Mouse (Mus musculus) ovary, adult 2 months (tissue): ENCODE data around the gene Krtap10-10. TPM values are rescaled to one million over a fixed set of nuclear protein-coding genes. Genes with fewer than 3 reads are reported as not detected.

Source experiments
- polyA plus RNA-seq: library from polyadenylated mRNA; depleted of rRNA; stranded (reverse); fragments of >200 nt; gene quantifications from 2 replicates; pipeline ENCODE4 v1.2.3, GENCODE M21; 2012; rRNA removed

Gene Krtap10-10
- not detected in 2 replicates for polyA plus RNA-seq

GRCm38 (mm10) chr10:77835647-77836046, at the start of gene Krtap10-10:
TSS of gene Krtap10-10 (plus strand) at chr10:77835947.

DNA sequence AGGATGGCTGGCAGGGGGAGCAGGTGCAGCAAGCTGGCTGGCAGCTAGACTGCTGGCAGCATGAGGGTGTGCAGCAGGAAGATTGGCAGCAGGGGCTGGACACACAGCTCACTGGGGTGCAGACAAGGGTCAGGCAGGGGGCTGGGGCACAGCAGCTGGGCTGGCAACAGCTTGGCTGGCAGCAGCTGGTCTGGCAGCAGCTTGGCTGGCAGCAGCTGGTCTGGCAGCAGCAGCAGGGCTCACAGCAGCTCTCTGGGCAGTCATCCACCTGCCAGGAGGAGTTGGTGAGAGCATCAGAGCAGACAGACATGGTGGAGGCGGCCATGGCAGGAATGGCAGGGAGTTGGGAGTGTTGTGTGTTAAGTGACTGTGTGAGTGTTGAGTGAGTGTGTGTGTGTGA, 47.9 kb upstream of the Krtap10-10 start, which contains the start of gene Gm7137:
Gm7137 (minus strand) TSS at position 325 of the 400 bp plus-strand sequence.

DNA sequence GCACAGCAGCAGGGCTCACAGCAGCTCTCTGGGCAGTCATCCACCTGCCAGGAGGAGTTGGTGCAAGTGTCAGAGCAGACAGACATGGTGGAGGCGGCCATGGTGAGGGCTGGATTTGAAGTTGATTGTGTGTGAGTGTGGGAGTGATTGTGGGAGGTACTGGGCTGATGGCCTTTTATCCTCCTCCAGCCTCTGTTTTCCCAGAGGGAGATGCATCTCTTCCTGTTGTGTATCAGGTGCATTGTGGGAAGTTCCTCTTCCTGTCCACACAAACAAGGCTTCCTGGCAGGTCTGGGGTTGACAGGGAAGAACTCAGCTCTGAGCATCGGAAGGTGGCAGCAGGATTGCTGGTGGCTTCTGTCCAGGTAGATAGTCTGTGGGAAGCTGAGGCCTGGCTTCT, 40.8 kb upstream of the Krtap10-10 start, which contains the start of gene Gm9639:
Gm9639 (minus strand) TSS at position 101 of the 400 bp plus-strand sequence.

GRCm38 (mm10) chr10:77798921-77799508, 36.7 kb upstream of the Krtap10-10 start, which contains the start of gene Gm19668:
TSS of gene Gm19668 (minus strand) at chr10:77799133.

DNA sequence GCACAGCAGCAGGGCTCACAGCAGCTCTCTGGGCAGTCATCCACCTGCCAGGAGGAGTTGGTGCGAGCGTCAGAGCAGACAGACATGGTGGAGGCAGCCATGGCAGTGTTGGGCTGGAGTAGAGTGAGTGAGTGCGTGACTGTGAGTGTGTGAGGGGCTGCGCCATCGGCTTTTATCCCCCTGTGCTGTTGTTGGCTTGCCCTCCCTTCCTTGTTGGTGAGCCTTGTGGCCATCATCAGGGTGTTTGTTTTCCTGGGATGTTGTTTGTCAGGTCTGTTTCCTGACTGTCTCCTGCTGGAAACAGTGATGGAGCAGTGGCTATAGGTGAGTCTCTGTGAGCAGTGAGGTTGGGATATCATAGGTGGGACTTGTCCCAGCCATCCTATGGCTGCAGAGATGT, 24.0 kb upstream of the Krtap10-10 start, which contains the start of gene Gm9507:
Gm9507 (minus strand) TSS at position 101 of the 400 bp plus-strand sequence.

DNA sequence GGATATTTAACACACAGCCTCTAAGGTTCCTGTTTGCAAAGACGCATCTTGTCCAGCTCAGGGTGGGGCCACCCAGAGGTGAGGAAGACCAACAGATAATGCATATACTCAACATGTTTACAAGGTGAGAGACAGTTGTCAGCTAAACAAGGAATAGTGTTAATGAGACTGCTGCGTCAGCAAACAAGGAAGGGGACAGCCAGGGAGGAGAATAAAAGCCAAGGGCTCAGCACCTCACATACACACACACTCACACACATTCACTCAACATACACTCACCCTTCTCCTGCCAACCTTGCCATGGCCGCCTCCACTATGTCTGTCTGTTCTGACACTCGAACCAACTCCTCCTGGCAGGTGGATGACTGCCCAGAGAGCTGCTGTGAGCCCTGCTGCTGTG, 21.4 kb upstream of the Krtap10-10 start, which contains the start of gene Gm2696:
Gm2696 (plus strand) TSS at position 301 of the 400 bp plus-strand sequence.

GRCm38 (mm10) chr10:77826951-77827350, 8.8 kb upstream of the Krtap10-10 start, which contains the start of gene Krtap10-4:
TSS of gene Krtap10-4 (minus strand) at chr10:77827095.

DNA sequence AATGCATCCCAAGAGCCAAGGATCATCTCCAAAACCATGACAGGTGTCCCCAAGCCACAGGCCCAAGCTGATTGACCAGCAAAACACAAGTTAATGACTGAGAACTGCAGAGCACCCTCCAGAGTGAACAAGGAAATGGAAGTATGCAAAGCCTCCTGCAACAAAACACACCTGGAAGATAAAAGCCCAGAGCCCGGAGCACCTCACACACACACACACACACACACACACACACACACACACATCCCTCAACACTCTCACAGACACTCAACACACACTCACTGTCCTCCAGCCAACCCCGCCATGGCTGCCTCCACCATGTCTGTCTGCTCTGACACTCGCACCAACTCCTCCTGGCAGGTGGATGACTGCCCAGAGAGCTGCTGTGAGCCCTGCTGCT, 10.8 kb downstream of the Krtap10-10 start, which contains the start of gene Gm36176:
Gm36176 (plus strand) TSS at position 301 of the 400 bp plus-strand sequence.

DNA sequence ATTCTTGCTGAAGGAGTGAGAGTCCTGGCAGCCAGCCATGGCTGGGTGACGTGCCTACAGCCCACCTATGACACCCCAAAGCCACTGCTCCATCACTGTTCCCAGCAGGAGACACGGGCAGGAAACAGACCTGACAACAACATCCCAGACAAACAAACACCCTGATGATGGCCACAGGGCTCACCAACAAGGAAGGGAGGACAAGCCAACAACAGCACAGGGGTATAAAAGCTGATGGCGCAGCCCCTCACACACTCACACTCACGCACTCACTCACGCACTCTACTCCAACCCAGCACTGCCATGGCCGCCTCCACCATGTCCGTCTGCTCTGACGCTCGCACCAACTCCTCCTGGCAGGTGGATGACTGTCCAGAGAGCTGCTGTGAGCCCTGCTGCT, 16.8 kb downstream of the Krtap10-10 start, which contains the start of gene Gm10318:
Gm10318 (plus strand) TSS at position 301 of the 400 bp plus-strand sequence.

GRCm38 (mm10) chr10:77861675-77862074, 25.9 kb downstream of the Krtap10-10 start, which contains the start of gene Gm3285:
TSS of gene Gm3285 (plus strand) at chr10:77861975.

Other genes starting within 250 kb of the Krtap10-10 start
- 416 and 428 TPM in 2 replicates for gene Sumo3, start 229.8 kb upstream of the Krtap10-10 start, polyA plus RNA-seq
- gene Gm49325, start 229.8 kb upstream of the Krtap10-10 start, polyA plus RNA-seq = not detected in 2 replicates
- gene Ube2g2, start 213.7 kb upstream of the Krtap10-10 start, polyA plus RNA-seq = 43.5 and 49.7 TPM in 2 replicates
- gene Tspear, start 149.4 kb upstream of the Krtap10-10 start, polyA plus RNA-seq = 1.2 and 1.3 TPM in 2 replicates
- gene Gm19402, start 145.2 kb upstream of the Krtap10-10 start, polyA plus RNA-seq = not detected in 2 replicates
- gene Gm9508, start 138.7 kb upstream of the Krtap10-10 start, polyA plus RNA-seq = not detected in 2 replicates
- not detected in 2 replicates for gene Gm10272, start 129.3 kb upstream of the Krtap10-10 start, polyA plus RNA-seq
- not detected in 2 replicates for gene Gm10024, start 124.5 kb upstream of the Krtap10-10 start, polyA plus RNA-seq
- not detected in 2 replicates for gene Gm10142, start 120.1 kb upstream of the Krtap10-10 start, polyA plus RNA-seq
- not detected in 2 replicates for gene Krtap12-1, start 115.3 kb upstream of the Krtap10-10 start, polyA plus RNA-seq
- gene Gm10100, start 109.5 kb upstream of the Krtap10-10 start, polyA plus RNA-seq = not detected in 2 replicates
- not detected in 2 replicates for gene Gm18596, start 93.3 kb upstream of the Krtap10-10 start, polyA plus RNA-seq
- not detected in 2 replicates for gene Gm9736, start 84.6 kb upstream of the Krtap10-10 start, polyA plus RNA-seq
- not detected in 2 replicates for gene Gm3233, start 76.3 kb upstream of the Krtap10-10 start, polyA plus RNA-seq
- not detected in 2 replicates for gene Gm3238, start 64.6 kb upstream of the Krtap10-10 start, polyA plus RNA-seq
- not detected in 2 replicates for gene Gm7138, start 59.0 kb upstream of the Krtap10-10 start, polyA plus RNA-seq
- gene Gm3250, start 53.4 kb upstream of the Krtap10-10 start, polyA plus RNA-seq = not detected in 2 replicates
- gene Gm7137, start 47.7 kb upstream of the Krtap10-10 start, polyA plus RNA-seq = not detected in 2 replicates
- gene Gm9639, start 40.9 kb upstream of the Krtap10-10 start, polyA plus RNA-seq = not detected in 2 replicates
- gene Gm19668, start 36.8 kb upstream of the Krtap10-10 start, polyA plus RNA-seq = not detected in 2 replicates
- not detected in 2 replicates for gene Gm9507, start 24.1 kb upstream of the Krtap10-10 start, polyA plus RNA-seq
- gene Gm2696, start 21.3 kb upstream of the Krtap10-10 start, polyA plus RNA-seq = 0.33 TPM in 1 of 2 replicates, not detected in the other
- gene Krtap10-4, start 8.9 kb upstream of the Krtap10-10 start, polyA plus RNA-seq = not detected in 2 replicates
- gene Gm36176, start 10.9 kb downstream of the Krtap10-10 start, polyA plus RNA-seq = not detected in 2 replicates
- gene Gm10318, start 16.9 kb downstream of the Krtap10-10 start, polyA plus RNA-seq = not detected in 2 replicates
- gene Gm3285, start 26.0 kb downstream of the Krtap10-10 start, polyA plus RNA-seq = not detected in 2 replicates
- gene Lrrc3, start 66.6 kb downstream of the Krtap10-10 start, polyA plus RNA-seq = 3.4 and 3.8 TPM in 2 replicates
- 1.5 and 1.6 TPM in 2 replicates for gene Trpm2, start 134.6 kb downstream of the Krtap10-10 start, polyA plus RNA-seq
- gene 1810043G02Rik, start 142.6 kb downstream of the Krtap10-10 start, polyA plus RNA-seq = 104 and 111 TPM in 2 replicates
- gene Pfkl, start 174.1 kb downstream of the Krtap10-10 start, polyA plus RNA-seq = 168 and 197 TPM in 2 replicates
- 2.7 and 3.3 TPM in 2 replicates for gene Dnmt3l, start 206.0 kb downstream of the Krtap10-10 start, polyA plus RNA-seq
- 3.6 TPM in 2 replicates for gene Aire, start 207.7 kb downstream of the Krtap10-10 start, polyA plus RNA-seq
- 29.7 and 41.0 TPM in 2 replicates for gene Icosl, start 233.4 kb downstream of the Krtap10-10 start, polyA plus RNA-seq